Mouse (Mus musculus) 416B (cell line): ENCODE results near the gene Siva1.

Source experiments
- DNase-seq: peaks from one replicate; pipeline ENCODE4 v3.0.0; 2011; ENCODE audit warnings: low read depth

Gene Siva1

GRCm38 (mm10) chr12:112678555-112679026 is 34.1 kb downstream of the Siva1 start, which contains the start of gene Zbtb42:
Gene Zbtb42 (plus strand): TSS chr12:112678828.
- peak; percentile 69 for DNase-seq

GRCm38 (mm10) chr12:112679027-112679996 is 34.8 kb downstream of the Siva1 start:
- peak; percentile 48 for DNase-seq

- no peak for DNase-seq
Observed at GRCm38 (mm10) chr12:112683351-112683750, 38.9 kb downstream of the Siva1 start.

- peak; percentile 85 for DNase-seq
Observed at GRCm38 (mm10) chr12:112688458-112688857, 44.0 kb downstream of the Siva1 start.

GRCm38 (mm10) chr12:112693185-112694126 is 49.0 kb downstream of the Siva1 start:
- DNase-seq: peak; percentile 94

GRCm38 (mm10) chr12:112694127-112694475 is 49.6 kb downstream of the Siva1 start:
- no peak for DNase-seq

- peak; percentile 66 for DNase-seq
Observed at GRCm38 (mm10) chr12:112696806-112697425, 52.4 kb downstream of the Siva1 start.
